Comparison of ENCODE assay signal across 8 mouse cellular contexts in the genomic region with DNA sequence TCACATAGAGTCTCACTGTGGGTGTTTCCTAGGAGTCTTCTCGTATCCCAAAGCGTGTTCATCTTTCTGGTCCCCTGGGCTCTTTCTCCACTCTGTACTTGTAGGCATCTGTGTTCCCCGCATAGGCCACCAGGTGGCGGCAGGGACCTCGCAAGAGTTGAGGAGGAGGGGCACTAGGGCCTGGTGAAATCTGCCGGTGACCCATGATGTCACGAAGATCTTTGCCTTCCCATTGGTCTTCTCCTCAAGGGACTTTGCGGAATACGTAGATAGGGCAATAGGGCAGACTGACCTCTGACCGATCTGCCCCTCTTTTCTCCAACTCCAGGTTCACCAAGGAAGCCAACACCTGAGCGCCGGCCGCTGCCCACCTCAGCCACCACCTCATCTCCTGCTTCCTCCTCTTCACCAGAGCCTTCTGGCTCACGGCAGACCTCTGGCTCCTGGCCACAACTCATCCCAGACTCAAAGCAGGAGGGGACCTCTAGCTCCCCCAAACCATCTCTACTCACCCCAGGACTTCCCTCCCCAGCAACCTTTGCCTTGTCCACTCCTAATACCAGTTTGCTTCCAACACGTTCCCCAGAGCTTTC. TPM values are rescaled to one million over a fixed set of nuclear protein-coding genes. Genes with fewer than 3 reads are reported as not detected.
A peak's percentile ranks its signal among the peaks of the same experiment; 100 is the strongest.
DNase-seq lines count a peak whose midpoint lies in the region; TF ChIP-seq lines count a peak whose summit lies in the region.

No protein-coding gene starts in this region.

- H3K27me3 ChIP-seq in megakaryocyte, embryonic 14.5 days (replicated peaks): peaks cover 48% of the 10 kb centered on the region

- peak; percentile 95 for DNase-seq in ZHBTc4 (ENCODE audit: low read depth, low spot score)
- DNase-seq in gastrocnemius, adult 8-10 months (ENCODE audit: low spot score in 2 of 2): peak; percentile 90 to 95
- DNase-seq in hindlimb bud, embryonic 11.5 days (ENCODE audit: extremely low spot score, low read depth, low spot score): peak; percentile 93
- peak; percentile 88 to 97 for DNase-seq in left cerebral cortex, adult 8-10 months (ENCODE audit: low spot score in 2 of 2)
- peak; percentile 91 for DNase-seq in right cerebral cortex, postnatal 10 days (ENCODE audit: low spot score in 2 of 2)
- DNase-seq in urinary bladder, postnatal 25 days (ENCODE audit: low spot score): peak; percentile 96

- TF ChIP-seq POLR2A in cortical plate, adult 2 months (IDR thresholded peaks at IDR 0.05; ENCODE audit: extremely low read depth, insufficient read depth, low read length): no peak

- H3K4me1 ChIP-seq in cortical plate, adult 2 months (ENCODE audit: control insufficient read depth, insufficient read depth, low read length): no peaks in the 10 kb centered on the region
- peaks cover 32% of the 10 kb centered on the region for H3K4me1 ChIP-seq in megakaryocyte, embryonic 14.5 days

- peak overlapping the region; percentile 23 for H3K4me3 ChIP-seq in cortical plate, adult 2 months (ENCODE audit: insufficient read depth, low read length)
- H3K4me3 ChIP-seq in megakaryocyte, embryonic 14.5 days (replicated peaks): peak overlapping the region; percentile 89

- peak; percentile 87 for TF ChIP-seq CTCF in cortical plate, adult 2 months (IDR thresholded peaks at IDR 0.05; ENCODE audit: extremely low read depth, insufficient read depth, low read length)

- no peaks in the 10 kb centered on the region for H3K36me3 ChIP-seq in megakaryocyte, embryonic 14.5 days (replicated peaks; ENCODE audit: low read length)

- H3K9me3 ChIP-seq in megakaryocyte, embryonic 14.5 days: no peaks in the 10 kb centered on the region

- no peak overlapping the region for H3K27ac ChIP-seq in cortical plate, adult 2 months (ENCODE audit: insufficient read depth, low read length)

RNA-seq across cellular contexts. Expression of a gene that starts 17.7 kb away (rescaled TPM):
- 3.8 and 4.1 TPM in 2 replicates for polyA plus RNA-seq in cortical plate, adult 2 months (2012; rRNA removed)
- total RNA-seq in gastrocnemius, adult 8-10 months (2022): 1 to 10 TPM; 1.9 to 4.6 (median 2.5) TPM
- total RNA-seq in left cerebral cortex, adult 8-10 months (2022): 1 to 10 TPM; 2.1 to 3.5 (median 2.6) TPM
- 0.09 and 1.5 TPM in 2 replicates for polyA plus RNA-seq in megakaryocyte, embryonic 14.5 days (2012; ENCODE audit: insufficient read depth, low replicate concordance)

RNA-seq across cellular contexts. Expression of a gene that starts 20.9 kb away (rescaled TPM):
- 0.32 and 0.48 TPM in 2 replicates for polyA plus RNA-seq in cortical plate, adult 2 months (2012; rRNA removed)
- total RNA-seq in gastrocnemius, adult 8-10 months (2022): 10 to 100 TPM; 55.4 to 88.7 (median 62.8) TPM
- under 1 TPM; 0.16 to 0.68 (median 0.26) TPM for total RNA-seq in left cerebral cortex, adult 8-10 months (2022)
- 1.3 TPM in 1 of 2 replicates, not detected in the other for polyA plus RNA-seq in megakaryocyte, embryonic 14.5 days (2012; ENCODE audit: insufficient read depth, low replicate concordance)

RNA-seq across cellular contexts. Expression of a gene that starts 21.5 kb away (rescaled TPM):
- polyA plus RNA-seq in cortical plate, adult 2 months (2012; rRNA removed): 91.7 and 94.0 TPM in 2 replicates
- 1 to 10 TPM; 4.2 to 5.2 (median 4.6) TPM for total RNA-seq in gastrocnemius, adult 8-10 months (2022)
- total RNA-seq in left cerebral cortex, adult 8-10 months (2022): 100 to 1,000 TPM in 1 of 4 experiments, 10 to 100 TPM in 3; 94.7 to 100 (median 95.8) TPM
- polyA plus RNA-seq in megakaryocyte, embryonic 14.5 days (2012; ENCODE audit: insufficient read depth, low replicate concordance): 0.51 TPM in 1 of 2 replicates, not detected in the other

RNA-seq across cellular contexts. Expression of a gene that starts 27.6 kb away (rescaled TPM):
- polyA plus RNA-seq in cortical plate, adult 2 months (2012; rRNA removed): 1.2 TPM in 2 replicates
- 1 to 10 TPM in 3 of 4 experiments, under 1 TPM in 1; 0.58 to 1.6 (median 1.1) TPM for total RNA-seq in gastrocnemius, adult 8-10 months (2022)
- 1 to 10 TPM in 3 of 4 experiments, under 1 TPM in 1; 0.88 to 1.3 (median 1.1) TPM for total RNA-seq in left cerebral cortex, adult 8-10 months (2022)
- 0.06 TPM in 1 of 2 replicates, not detected in the other for polyA plus RNA-seq in megakaryocyte, embryonic 14.5 days (2012; ENCODE audit: insufficient read depth, low replicate concordance)

RNA-seq across cellular contexts. Expression of a gene that starts 28.3 kb away (rescaled TPM):
- polyA plus RNA-seq in cortical plate, adult 2 months (2012; rRNA removed): 9.7 TPM in 2 replicates
- 10 to 100 TPM in 2 of 4 experiments, 1 to 10 TPM in 2; 8.3 to 10.7 (median 9.7) TPM for total RNA-seq in gastrocnemius, adult 8-10 months (2022)
- 10 to 100 TPM; 14.7 to 16.8 (median 15.5) TPM for total RNA-seq in left cerebral cortex, adult 8-10 months (2022)
- polyA plus RNA-seq in megakaryocyte, embryonic 14.5 days (2012; ENCODE audit: insufficient read depth, low replicate concordance): 33.6 and 53.4 TPM in 2 replicates

Comparison
In these comparisons a context has a peak if more than half of its experiments do, and no peak if none do; other contexts are left out.
1. RNA of a gene that starts 20.9 kb away (total RNA-seq): 55.4 to 88.7 TPM in gastrocnemius, adult 8-10 months; 0.16 to 0.68 TPM in left cerebral cortex, adult 8-10 months; every median in the first group is over 10 times any median in the second.
2. RNA of a gene that starts 21.5 kb away (total RNA-seq): 94.7 to 100 TPM in left cerebral cortex, adult 8-10 months; 4.2 to 5.2 TPM in gastrocnemius, adult 8-10 months; every median in the first group is over 10 times any median in the second.
3. Peak in every context shown above with its lines, with median percentiles within 50 percentile points of each other: DNase-seq.